In genomic region chr15:102004189-102004588, GRCm38 (mm10) we compare ENCODE assay signal across 8 mouse cellular contexts. TPM values are rescaled to one million over a fixed set of nuclear protein-coding genes. Genes with fewer than 3 reads are reported as not detected.
DNase-seq lines count a peak whose midpoint lies in the region; TF ChIP-seq lines count a peak whose summit lies in the region.

Gene Krt8 (minus strand): TSS chr15:102004482.

- no peak within 1 kb of the TSS for H3K4me3 ChIP-seq in CH12.LX (replicated peaks in 1 of 3; ENCODE audit: low read depth in 2 of 3, low read length in 2 of 3, poor library complexity in 1 of 3)
- peak within 1 kb of the TSS; percentile 58 for H3K4me3 ChIP-seq in embryonic facial prominence, embryonic 10.5 days
- H3K4me3 ChIP-seq in kidney, adult 2 months (ENCODE audit: insufficient read depth, low read depth, low read length) = peak within 1 kb of the TSS; percentile 42
- H3K4me3 ChIP-seq in lung, adult 2 months (replicated peaks; ENCODE audit: extremely low read depth, low read depth, low read length) = peak within 1 kb of the TSS; percentile 65

- H3K4me1 ChIP-seq in CH12.LX (ENCODE audit: control insufficient read depth in 1 of 2, insufficient read depth in 2 of 2) = peaks cover 0 to 20% of the 10 kb centered on the region in 2 experiments; a peak in 2 of 4 replicates
- H3K4me1 ChIP-seq in embryonic facial prominence, embryonic 10.5 days = peaks cover 61% of the 10 kb centered on the region
- no peaks in the 10 kb centered on the region; the same call in 1 of the 2 replicates for H3K4me1 ChIP-seq in kidney, adult 2 months (ENCODE audit: control insufficient read depth, insufficient read depth, low read length)
- no peaks in the 10 kb centered on the region; the same call in 1 of the 2 replicates for H3K4me1 ChIP-seq in lung, adult 2 months (ENCODE audit: control insufficient read depth, insufficient read depth, low read length)

- H3K9me3 ChIP-seq in CH12.LX (replicated peaks; ENCODE audit: low read length) = no peaks in the 10 kb centered on the region
- H3K9me3 ChIP-seq in embryonic facial prominence, embryonic 10.5 days = no peaks in the 10 kb centered on the region

- H3K27me3 ChIP-seq in CH12.LX (replicated peaks) = peaks cover 74% of the 10 kb centered on the region
- H3K27me3 ChIP-seq in embryonic facial prominence, embryonic 10.5 days (replicated peaks; ENCODE audit: low read depth, poor library complexity, severe bottlenecking) = peaks cover 89% of the 10 kb centered on the region
- no peaks in the 10 kb centered on the region for H3K27me3 ChIP-seq in kidney, adult 2 months (replicated peaks; ENCODE audit: control insufficient read depth, insufficient read depth, low read length)

- dilution Hi-C loops in CH12.LX (cut with MboI; ENCODE audit: extremely low pct_ligation_motif_present, extremely low pct_unique_long_range_greater_than_20kb, low sequenced_read_pairs) = no loop called here

- intact Hi-C loops in gastrocnemius, postnatal 36 days (cut with DNase I) = no loop called here

- TF ChIP-seq RAD21 in CH12.LX (IDR thresholded peaks at IDR 0.05; ENCODE audit: low read depth, low read length) = no peak; the same call in 1 of the 2 replicates

- no peaks in the 10 kb centered on the region for H3K36me3 ChIP-seq in CH12.LX (replicated peaks in 1 of 2; ENCODE audit: control insufficient read depth in 1 of 2, insufficient read depth in 1 of 2, low read length in 1 of 2)
- no peaks in the 10 kb centered on the region for H3K36me3 ChIP-seq in embryonic facial prominence, embryonic 10.5 days (replicated peaks)
- no peaks in the 10 kb centered on the region for H3K36me3 ChIP-seq in kidney, adult 2 months (ENCODE audit: control insufficient read depth, insufficient read depth, low read length)

- no peak for DNase-seq in CH12.LX (ENCODE audit: extremely low read depth)
- DNase-seq in embryonic facial prominence, embryonic 10.5 days (ENCODE audit: low spot score) = peak; percentile 54
- DNase-seq in kidney, adult 2 months = peak; percentile 86
- DNase-seq in lung, adult 2 months = peak; percentile 71
- DNase-seq in urinary bladder, postnatal 14 days (ENCODE audit: low spot score) = peak; percentile 85
- no peak for DNase-seq in embryo, embryonic 11 days
- DNase-seq in cerebellum, postnatal 4 days (ENCODE audit: low spot score in 2 of 2) = no peak
- DNase-seq in gastrocnemius, postnatal 36 days = no peak

- no peak within 1 kb of the TSS for H3K27ac ChIP-seq in CH12.LX (ENCODE audit: insufficient read depth, low read depth)
- H3K27ac ChIP-seq in embryonic facial prominence, embryonic 10.5 days (replicated peaks) = peak within 1 kb of the TSS; percentile 81
- peak within 1 kb of the TSS; percentile 74; the same call in 1 of the 2 replicates for H3K27ac ChIP-seq in kidney, adult 2 months (ENCODE audit: insufficient read depth, low read depth, low read length)

- TF ChIP-seq CTCF in CH12.LX (conservative IDR thresholded peaks at IDR 0.05 in 1 of 2, IDR thresholded peaks at IDR 0.05 in 1 of 2; ENCODE audit: low read depth in 2 of 2, low read length in 2 of 2) = peak in 1 of 2 experiments; percentile 37; a peak in 2 of 4 replicates
- peak; percentile 65 for TF ChIP-seq CTCF in kidney, adult 2 months (conservative IDR thresholded peaks at IDR 0.05; ENCODE audit: insufficient read depth, insufficient read length, low read depth, low read length)
- peak; percentile 29; the same call in 1 of the 2 replicates for TF ChIP-seq CTCF in lung, adult 2 months (IDR thresholded peaks at IDR 0.05; ENCODE audit: insufficient read depth, low read length)

- H3K9ac ChIP-seq in CH12.LX (ENCODE audit: insufficient read depth, low read depth) = no peak within 1 kb of the TSS

- in situ Hi-C loops in CH12.LX (cut with MboI; ENCODE audit: low pct_ligation_motif_present, low pct_unique_long_range_greater_than_20kb, low sequenced_read_pairs) = no loop called here

- WGBS in embryonic facial prominence, embryonic 10.5 days = 11% methylated on average over 11 of the region's 11 CpGs
- 24% methylated on average over 11 of the region's 11 CpGs for WGBS in kidney, adult 2 months
- 42% methylated on average over 11 of the region's 11 CpGs for WGBS in lung, adult 2 months

- no peak within 1 kb of the TSS for H3K4me2 ChIP-seq in CH12.LX (ENCODE audit: insufficient read depth, low read depth, poor library complexity, severe bottlenecking)

- TF ChIP-seq POLR2A in CH12.LX (IDR thresholded peaks at IDR 0.05; ENCODE audit: low read depth, low read length) = no peak
- TF ChIP-seq POLR2A in kidney, adult 2 months (IDR thresholded peaks at IDR 0.05; ENCODE audit: low read depth, low read length) = peak; percentile 54
- TF ChIP-seq POLR2A in lung, adult 2 months (IDR thresholded peaks at IDR 0.05; ENCODE audit: borderline replicate concordance, extremely low read depth, low read depth, low read length) = peak; percentile 76; the same call in 1 of the 2 replicates

- H3K79me2 ChIP-seq in CH12.LX (replicated peaks; ENCODE audit: control insufficient read depth, extremely low read depth, insufficient read depth, poor library complexity, severe bottlenecking) = no peaks in the 10 kb centered on the region

- TF ChIP-seq EP300 in CH12.LX (IDR thresholded peaks at IDR 0.05; ENCODE audit: low read length) = no peak

TF ChIP-seq in CH12.LX, 34 proteins besides CTCF, POLR2A, EP300 and RAD21:
- no peak for TF ChIP-seq E2F4 (IDR thresholded peaks at IDR 0.05; ENCODE audit: insufficient replicate concordance, low read depth, low read length)
- peak; percentile 11; the same call in 1 of the 2 replicates for TF ChIP-seq SMC3 (IDR thresholded peaks at IDR 0.05; ENCODE audit: low read depth, low read length)
- TF ChIP-seq BHLHE40 (IDR thresholded peaks at IDR 0.05; ENCODE audit: low read depth, low read length) = no peak
- TF ChIP-seq MEF2A (IDR thresholded peaks at IDR 0.05; ENCODE audit: borderline replicate concordance, low read depth, low read length) = no peak
- TF ChIP-seq ETS1 (conservative IDR thresholded peaks at IDR 0.05; ENCODE audit: low read depth, low read length) = no peak
- TF ChIP-seq PAX5 (IDR thresholded peaks at IDR 0.05; ENCODE audit: low read length) = no peak
- TF ChIP-seq RCOR1 (conservative IDR thresholded peaks at IDR 0.05; ENCODE audit: low read depth, low read length) = no peak
- no peak for TF ChIP-seq UBTF (IDR thresholded peaks at IDR 0.05; ENCODE audit: low read depth, low read length)

RNA-seq across cellular contexts. Expression of gene Krt8, which starts in this region (rescaled TPM):
- total RNA-seq in CH12.LX (2012; rRNA removed) (not detected in 2 replicates), CH12.LX (2014; rRNA removed) (not detected in 2 replicates)
- not detected in 2 replicates for polyA plus RNA-seq in CH12.LX (2012; ENCODE audit: insufficient read length, low read depth)
- polyA plus RNA-seq in embryonic facial prominence, embryonic 10.5 days (2016; fragmentation: Nextera tagmentation; extraction: Ambion mirVana) = 86.3 and 91.9 TPM in 2 replicates
- polyA plus RNA-seq in kidney, adult 2 months (2012; rRNA removed) = 82.8 and 88.0 TPM in 2 replicates
- polyA plus RNA-seq in lung, adult 2 months (2012; rRNA removed) = 128 and 147 TPM in 2 replicates
- total RNA-seq in gastrocnemius, postnatal 36 days (2021) = 1 to 10 TPM in 1 of 2 experiments, under 1 TPM in 1; 0.30 to 1.0 TPM

Comparison
In these comparisons a context has a peak if more than half of its experiments do, and no peak if none do; other contexts are left out.
1. RNA of gene Krt8 (polyA plus RNA-seq): 128 to 147 TPM in lung, adult 2 months, 86.3 to 91.9 TPM in embryonic facial prominence, embryonic 10.5 days and 82.8 to 88.0 TPM in kidney, adult 2 months; not detected in CH12.LX; every median in the first group is over 10 times any median in the second.
2. DNase-seq: peak in embryonic facial prominence, embryonic 10.5 days (single experiment), kidney, adult 2 months (single experiment), lung, adult 2 months (single experiment) and urinary bladder, postnatal 14 days (single experiment); none in CH12.LX (single experiment), embryo, embryonic 11 days (single experiment), cerebellum, postnatal 4 days (0 of 2) and gastrocnemius, postnatal 36 days (0 of 2).
3. H3K4me3 ChIP-seq: peak in embryonic facial prominence, embryonic 10.5 days (single experiment), kidney, adult 2 months (single experiment) and lung, adult 2 months (single experiment); none in CH12.LX (0 of 3).